Mouse (Mus musculus): ENCODE data around the gene Bub1. TPM values are rescaled to one million over a fixed set of nuclear protein-coding genes. Genes with fewer than 3 reads are reported as not detected.

The Bub1 gene
- polyA plus RNA-seq, 1 experiment from 2014 or later = 1.4 TPM

DNA sequence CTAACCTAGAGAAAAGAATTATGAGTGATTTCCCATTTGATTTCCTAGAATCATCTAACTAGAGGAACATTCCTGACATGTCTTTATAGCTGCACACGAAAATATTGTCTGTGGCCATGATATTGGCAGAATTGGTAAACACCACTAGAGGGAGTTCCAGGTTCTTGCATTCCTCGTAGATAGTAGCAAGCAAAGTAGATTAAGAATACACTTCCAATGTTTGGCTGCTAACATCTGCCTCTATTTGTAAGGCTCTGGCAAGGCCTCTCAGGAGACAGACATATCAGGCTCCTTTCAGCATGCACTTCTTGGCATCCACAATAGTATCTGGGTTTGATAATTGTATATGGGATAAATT, 1.1 kb upstream of the Bub1 start:
- no peak for ATAC-seq

DNA sequence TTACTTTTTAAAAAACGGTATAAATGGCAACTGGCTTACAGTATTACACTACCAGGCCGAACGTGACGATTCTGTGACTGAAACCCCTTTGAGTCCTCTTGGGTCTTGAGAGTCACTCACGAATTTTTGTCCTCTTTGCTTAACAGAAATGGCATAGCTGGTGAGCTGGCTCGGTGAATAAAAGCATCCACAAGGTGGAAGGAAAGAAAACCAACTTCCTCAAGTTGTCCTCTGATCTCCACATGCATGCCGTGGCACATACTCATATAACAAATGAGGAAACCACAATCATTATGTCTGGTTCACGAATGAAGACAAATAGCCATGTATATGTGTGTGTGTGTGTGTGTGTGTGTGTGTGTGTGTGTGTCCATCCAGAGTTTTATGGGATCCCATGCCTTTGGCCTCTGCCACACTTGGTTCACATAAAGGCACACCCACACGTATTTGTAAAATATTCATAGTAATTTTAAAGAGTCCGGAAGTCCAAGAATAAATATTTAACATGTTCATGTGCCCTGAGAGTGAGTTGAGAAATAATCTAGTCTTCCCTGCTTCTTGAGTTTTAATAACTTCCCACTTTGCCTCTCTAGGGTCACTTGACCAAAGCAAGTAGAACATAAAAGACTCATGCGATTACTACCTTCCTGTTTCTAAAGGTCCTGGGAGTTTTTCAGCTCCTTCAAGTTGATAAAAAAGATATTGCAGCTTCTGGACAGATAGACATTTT, 603 bp upstream of the Bub1 start:
- Histone ChIP-seq H3K36me3 (ENCODE audit: insufficient read depth, low read length) (no peaks in the 10 kb centered on the region), H3K9me3 (ENCODE audit: low read length) (no peaks in the 10 kb centered on the region), H3K27me3 (replicated peaks; ENCODE audit: insufficient read depth, low read length) (no peaks in the 10 kb centered on the region), H3K4me3 (ENCODE audit: low read depth, low read length) (peak overlapping the region; percentile 56), H3K27ac (ENCODE audit: low read length) (peak overlapping the region; percentile 38; the same call in 1 of the 2 replicates), H3K9ac (replicated peaks; ENCODE audit: low read depth) (no peak overlapping the region), H3K4me1 (ENCODE audit: insufficient read depth, low read depth, low read length) (no peaks in the 10 kb centered on the region), H3K4me2 (replicated peaks; ENCODE audit: low read depth, low read length) (peak overlapping the region; percentile 92)
- TF ChIP-seq EP300 (IDR thresholded peaks at IDR 0.05) (0 out of 2 replicates have a peak, but pooled peaks have one; percentile 33), CTCF (IDR thresholded peaks at IDR 0.05) (no peak)
- ATAC-seq (peak; percentile 50), DNase-seq (ENCODE audit: low spot score) (peak; percentile 72)
- WGBS = 22% methylated on average over 11 of the region's 11 CpGs

More for the DNA sequence above, 1.1 kb upstream of the Bub1 start:
- no peak for TF ChIP-seq EP300 (IDR thresholded peaks at IDR 0.05)
- TF ChIP-seq CTCF (IDR thresholded peaks at IDR 0.05) = peak; percentile 72
- H3K9me3 ChIP-seq (ENCODE audit: low read length) = no peaks in the 10 kb centered on the region
- 7% methylated on average over 2 of the region's 2 CpGs for WGBS
- no peak overlapping the region for H3K27ac ChIP-seq (ENCODE audit: low read length)
- H3K9ac ChIP-seq (replicated peaks; ENCODE audit: low read depth) = no peak overlapping the region
- peak overlapping the region; percentile 92; the same call in 1 of the 2 replicates for H3K4me2 ChIP-seq (replicated peaks; ENCODE audit: low read depth, low read length)
- H3K27me3 ChIP-seq (replicated peaks; ENCODE audit: insufficient read depth, low read length) = no peaks in the 10 kb centered on the region
- H3K4me1 ChIP-seq (ENCODE audit: insufficient read depth, low read depth, low read length) = no peaks in the 10 kb centered on the region
- no peaks in the 10 kb centered on the region for H3K36me3 ChIP-seq (ENCODE audit: insufficient read depth, low read length)
- peak; percentile 64 for DNase-seq (ENCODE audit: low spot score)
- H3K4me3 ChIP-seq (ENCODE audit: low read depth, low read length) = no peak overlapping the region

DNA sequence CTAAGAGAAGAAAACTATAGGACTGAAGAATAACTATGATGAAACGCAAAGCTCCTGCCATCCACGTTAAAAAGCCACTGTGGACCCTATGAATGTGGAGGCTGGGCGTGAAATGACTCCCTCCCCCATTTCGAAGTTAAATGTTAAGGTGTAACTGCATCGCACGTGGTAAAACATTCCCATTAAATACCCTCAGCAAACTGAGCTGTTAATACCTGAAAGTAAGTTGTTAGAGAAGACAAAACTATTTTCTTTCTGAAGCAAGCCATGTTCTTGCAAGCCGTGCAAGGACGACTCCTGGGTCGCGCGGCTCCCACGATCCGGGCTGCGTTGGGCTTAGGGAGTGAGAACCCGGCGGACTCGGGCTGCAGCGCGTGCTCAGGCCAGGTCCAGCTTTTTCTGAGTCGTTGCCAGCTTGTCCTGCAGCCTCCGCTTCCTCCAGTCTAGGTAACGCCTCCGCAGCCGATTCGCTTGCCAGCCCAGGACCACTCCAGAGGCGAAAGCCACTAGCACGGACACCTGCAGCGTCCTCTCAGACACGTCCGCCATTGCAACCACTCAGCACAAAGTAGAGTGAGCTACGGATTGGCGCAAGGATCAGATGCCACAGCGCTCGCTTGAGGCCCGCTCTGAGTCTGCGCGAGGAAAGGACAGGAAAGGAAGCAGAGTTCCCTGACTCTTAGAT, 39.6 kb downstream of the Bub1 start, which contains the start of gene Mtln:
TSS of gene Mtln (minus strand) at position 570 of the 685 bp plus-strand sequence.
- TF ChIP-seq EP300 (IDR thresholded peaks at IDR 0.05) = no peak
- no peak for TF ChIP-seq CTCF (IDR thresholded peaks at IDR 0.05)
- WGBS = under 1% methylated on average over 37 of the region's 37 CpGs

DNA sequence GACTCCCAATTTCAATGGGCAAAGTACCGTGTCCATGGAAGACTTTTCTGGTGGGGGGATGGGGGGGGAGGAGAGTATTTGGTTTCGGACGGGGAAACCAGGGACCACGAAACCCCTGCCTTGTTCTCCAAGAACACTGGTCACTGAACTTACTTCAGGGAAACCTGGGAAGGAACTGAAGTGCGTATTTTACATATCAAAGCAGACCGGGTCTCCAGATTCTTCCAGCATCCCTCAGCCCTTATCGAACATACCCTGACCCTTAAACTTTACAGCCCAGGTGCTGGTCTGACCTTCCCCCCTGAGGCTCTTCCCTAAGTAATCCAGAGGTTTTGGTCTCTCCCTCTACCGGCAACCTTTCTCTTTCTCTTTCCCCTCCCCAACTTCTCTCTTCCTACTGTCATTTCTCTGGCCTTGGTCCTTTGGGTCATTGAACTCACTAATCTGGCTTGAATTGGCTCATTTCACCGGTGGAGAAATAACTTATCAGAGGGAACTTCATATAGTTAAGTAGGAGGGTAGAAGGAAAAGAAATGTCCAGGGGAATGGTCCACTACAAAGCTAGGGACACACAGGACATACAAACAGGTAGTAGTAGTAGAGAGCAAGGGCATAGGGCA, 41.9 kb downstream of the Bub1 start:
- Histone ChIP-seq H3K4me3 (ENCODE audit: low read depth, low read length) (no peak overlapping the region), H3K9me3 (ENCODE audit: low read length) (no peaks in the 10 kb centered on the region), H3K27me3 (replicated peaks; ENCODE audit: insufficient read depth, low read length) (no peaks in the 10 kb centered on the region), H3K9ac (replicated peaks; ENCODE audit: low read depth) (no peak overlapping the region), H3K4me2 (replicated peaks; ENCODE audit: low read depth, low read length) (peak overlapping the region; percentile 66), H3K27ac (ENCODE audit: low read length) (no peak overlapping the region), H3K4me1 (ENCODE audit: insufficient read depth, low read depth, low read length) (0 out of 2 replicates have a peak, but pooled peaks cover 2% of the 10 kb centered on the region), H3K36me3 (ENCODE audit: insufficient read depth, low read length) (no peaks in the 10 kb centered on the region)
- WGBS = 22% methylated on average over 9 of the region's 9 CpGs
- ATAC-seq (no peak), DNase-seq (ENCODE audit: low spot score) (no peak)
- TF ChIP-seq CTCF (IDR thresholded peaks at IDR 0.05) = no peak

More for the DNA sequence above, 39.6 kb downstream of the Bub1 start, which contains the start of gene Mtln:
- ATAC-seq (peak; percentile 96), DNase-seq (ENCODE audit: low spot score) (peak; percentile 97)
- 0 out of 2 replicates have a peak, but pooled peaks cover 2% of the 10 kb centered on the region for H3K4me1 ChIP-seq (ENCODE audit: insufficient read depth, low read depth, low read length)
- peak within 1 kb of the TSS; percentile 66 for H3K4me3 ChIP-seq (ENCODE audit: low read depth, low read length)
- peak within 1 kb of the TSS; percentile 64 for H3K27ac ChIP-seq (ENCODE audit: low read length)
- H3K36me3 ChIP-seq (ENCODE audit: insufficient read depth, low read length) = no peaks in the 10 kb centered on the region
- H3K9ac ChIP-seq (replicated peaks; ENCODE audit: low read depth) = peak within 1 kb of the TSS; percentile 59
- H3K4me2 ChIP-seq (replicated peaks; ENCODE audit: low read depth, low read length) = peak within 1 kb of the TSS; percentile 72
- H3K27me3 ChIP-seq (replicated peaks; ENCODE audit: insufficient read depth, low read length) = no peaks in the 10 kb centered on the region
- H3K9me3 ChIP-seq (ENCODE audit: low read length) = no peaks in the 10 kb centered on the region

DNA sequence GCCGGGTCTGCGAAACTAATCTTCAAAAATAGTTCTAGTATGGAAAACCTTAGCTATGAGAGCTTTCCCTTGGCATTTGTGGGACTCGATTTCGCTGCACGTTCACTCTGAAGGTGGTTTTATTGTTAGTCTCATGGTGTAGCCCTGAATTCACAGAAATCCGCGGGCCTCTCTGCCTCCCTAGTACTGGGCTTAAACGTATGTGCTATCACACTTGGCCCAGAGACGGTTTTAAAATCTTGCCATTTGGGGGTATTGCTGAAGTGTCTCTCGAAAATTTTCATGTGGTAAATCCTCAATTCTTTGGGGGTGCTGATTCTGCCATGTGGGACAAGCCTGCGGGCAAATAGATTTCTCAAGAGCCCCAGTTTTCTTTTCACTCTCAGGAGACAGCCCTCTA, 42.5 kb downstream of the Bub1 start:
- no peaks in the 10 kb centered on the region for H3K36me3 ChIP-seq (ENCODE audit: insufficient read depth, low read length)
- no peak for ATAC-seq

More for the DNA sequence above, 42.5 kb downstream of the Bub1 start:
- Histone ChIP-seq H3K4me2 (replicated peaks; ENCODE audit: low read depth, low read length) (peak overlapping the region; percentile 66), H3K4me3 (ENCODE audit: low read depth, low read length) (peak overlapping the region; percentile 64), H3K9me3 (ENCODE audit: low read length) (no peaks in the 10 kb centered on the region), H3K9ac (replicated peaks; ENCODE audit: low read depth) (peak overlapping the region; percentile 57), H3K27ac (ENCODE audit: low read length) (peak overlapping the region; percentile 28; the same call in 1 of the 2 replicates), H3K27me3 (replicated peaks; ENCODE audit: insufficient read depth, low read length) (no peaks in the 10 kb centered on the region), H3K4me1 (ENCODE audit: insufficient read depth, low read depth, low read length) (0 out of 2 replicates have a peak, but pooled peaks cover 2% of the 10 kb centered on the region)
- WGBS = 3% methylated on average over 11 of the region's 11 CpGs
- DNase-seq (ENCODE audit: low spot score) = peak; percentile 5
- TF ChIP-seq EP300 (IDR thresholded peaks at IDR 0.05) = no peak
- no peak for TF ChIP-seq CTCF (IDR thresholded peaks at IDR 0.05)
